Mouse (Mus musculus) liver, embryonic 12.5 days (tissue): ENCODE results near the gene Csnk2b. TPM values are rescaled to one million over a fixed set of nuclear protein-coding genes. Genes with fewer than 3 reads are reported as not detected.
A peak's percentile ranks its signal among the peaks of the same experiment; 100 is the strongest.
"Not testable (repeated sequence)": the region's sequence is repeated elsewhere in the genome, so short reads cannot be mapped to it uniquely, and the experiment has no call there.

ENCODE experiments used
- ATAC-seq: fragments of 200-750 bp; cut with Nextera tagmentation; 2 replicates; pipeline ENCODE4 v1.8.0; 2017; ENCODE audit warnings: moderate number of reproducible peaks, mild to moderate bottlenecking, moderate library complexity
- H3K27ac ChIP-seq: fragments of 300-500 bp; sonication (generic); 2 replicates; pipeline ENCODE4 v1.5.1; 2016; ENCODE audit warnings: mild to moderate bottlenecking
- H3K27me3 ChIP-seq: fragments of 300-500 bp; sonication (generic); replicated peaks from 2 replicates; pipeline ENCODE4 v1.6.1; 2016; ENCODE audit warnings: mild to moderate bottlenecking, moderate library complexity
- H3K36me3 ChIP-seq: fragments of 300-500 bp; sonication (generic); 2 replicates; pipeline ENCODE4 v1.6.1; 2016; ENCODE audit warnings: mild to moderate bottlenecking, moderate library complexity
- H3K4me1 ChIP-seq: fragments of 300-500 bp; sonication (generic); 2 replicates; pipeline ENCODE4 v1.6.1; 2016
- H3K4me2 ChIP-seq: fragments of 300-500 bp; sonication (generic); 2 replicates; pipeline ENCODE4 v1.6.1; 2016; ENCODE audit warnings: mild to moderate bottlenecking, moderate library complexity
- H3K4me3 ChIP-seq: fragments of 300-500 bp; sonication (generic); 2 replicates; pipeline ENCODE4 v1.5.1; 2016; ENCODE audit warnings: mild to moderate bottlenecking, moderate library complexity
- H3K9ac ChIP-seq: fragments of 300-500 bp; sonication (generic); 2 replicates; pipeline ENCODE4 v1.6.1; 2016; ENCODE audit warnings: mild to moderate bottlenecking, moderate library complexity
- H3K9me3 ChIP-seq: fragments of 300-500 bp; sonication (generic); replicated peaks from 2 replicates; pipeline ENCODE4 v1.6.1; 2016; ENCODE audit warnings: mild to moderate bottlenecking, moderate library complexity
- WGBS: fragments of 180-500 bp; shearing (Covaris S2); methylation state at CpG from one replicate; pipeline ENCODE4 v1.1.7; 2016; ENCODE audit not compliant: insufficient replicate concordance; 5-methylcytosine and 5-hydroxymethylcytosine counted together
- polyA plus RNA-seq: library from polyadenylated mRNA; unstranded; fragments of >200 nt; fragmentation: Nextera tagmentation; extraction: Ambion mirVana; gene quantifications from 2 replicates; pipeline ENCODE4 v1.2.1, GENCODE M21; 2016

Csnk2b gene
- polyA plus RNA-seq, 1 experiment from 2014 or later, result 192 TPM

DNA sequence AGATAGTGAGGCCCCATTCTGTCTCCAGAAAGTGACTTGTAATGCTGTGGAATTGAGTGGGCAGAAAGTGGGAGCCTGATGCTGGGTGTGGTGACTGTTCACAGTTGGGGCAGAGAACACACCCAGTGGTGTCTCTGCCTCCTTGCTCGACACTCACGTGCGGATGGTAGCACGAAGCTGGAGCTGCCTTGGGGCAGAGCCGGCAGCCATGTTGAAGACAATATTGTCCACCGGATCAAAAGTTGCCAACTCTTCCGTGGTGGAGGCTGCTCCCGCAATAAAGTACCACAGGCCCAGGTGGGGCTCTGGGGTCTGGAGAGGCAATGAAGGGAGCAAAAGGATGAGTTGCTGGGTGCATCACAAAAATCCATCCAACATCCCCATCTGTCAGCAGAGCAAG, 9.2 kb upstream of the Csnk2b start:
- H3K27ac ChIP-seq, result peak overlapping the region; percentile 39
- 71% methylated on average over 8 of the region's 8 CpGs for WGBS
- H3K27me3 ChIP-seq, result no peaks in the 10 kb centered on the region
- no peaks in the 10 kb centered on the region for H3K9me3 ChIP-seq
- H3K4me1 ChIP-seq, result peaks cover 39% of the 10 kb centered on the region
- H3K4me2 ChIP-seq, result peak overlapping the region; percentile 47
- peaks cover 34% of the 10 kb centered on the region for H3K36me3 ChIP-seq
- peak overlapping the region; percentile 9; the same call in 1 of the 2 replicates for H3K9ac ChIP-seq
- ATAC-seq, result no peak
- peak overlapping the region; percentile 41 for H3K4me3 ChIP-seq

GRCm38 (mm10) chr17:35128996-35129395, 7.1 kb upstream of the Csnk2b start:
- WGBS, result 59% methylated on average over 11 of the region's 11 CpGs
- peaks cover 46% of the 10 kb centered on the region for H3K4me1 ChIP-seq
- no peaks in the 10 kb centered on the region for H3K9me3 ChIP-seq
- H3K4me3 ChIP-seq, result no peak overlapping the region
- ATAC-seq, result no peak
- H3K9ac ChIP-seq, result no peak overlapping the region
- H3K27ac ChIP-seq, result no peak overlapping the region
- H3K36me3 ChIP-seq, result peaks cover 45% of the 10 kb centered on the region
- H3K4me2 ChIP-seq, result no peak overlapping the region
- no peaks in the 10 kb centered on the region for H3K27me3 ChIP-seq

DNA sequence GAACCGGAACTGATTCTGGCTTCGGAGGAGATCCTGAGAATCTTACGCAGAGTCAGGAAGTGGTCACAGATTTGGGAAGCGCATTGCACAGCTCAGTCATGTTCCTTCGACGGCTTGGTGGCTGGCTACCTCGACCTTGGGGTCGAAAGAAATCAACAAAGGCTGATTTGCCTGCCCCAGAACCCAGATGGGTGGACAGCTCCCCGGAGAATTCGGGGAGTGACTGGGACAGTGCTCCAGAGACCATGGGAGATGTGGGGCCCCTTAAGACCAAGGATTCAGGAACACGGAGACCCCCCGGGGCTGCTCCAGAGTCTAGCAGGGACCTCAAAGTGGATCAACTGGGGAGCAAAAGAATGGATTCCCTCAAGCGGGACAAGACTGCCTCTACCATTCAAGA, 5.2 kb upstream of the Csnk2b start:
- H3K9me3 ChIP-seq, result no peaks in the 10 kb centered on the region
- H3K27ac ChIP-seq, result peak overlapping the region; percentile 89
- no peak for ATAC-seq
- peaks cover 59% of the 10 kb centered on the region for H3K36me3 ChIP-seq
- peaks cover 58% of the 10 kb centered on the region for H3K4me1 ChIP-seq
- H3K4me3 ChIP-seq, result peak overlapping the region; percentile 69
- H3K9ac ChIP-seq, result peak overlapping the region; percentile 81
- WGBS, result 47% methylated on average over 13 of the region's 13 CpGs
- peak overlapping the region; percentile 80 for H3K4me2 ChIP-seq
- H3K27me3 ChIP-seq, result no peaks in the 10 kb centered on the region

DNA sequence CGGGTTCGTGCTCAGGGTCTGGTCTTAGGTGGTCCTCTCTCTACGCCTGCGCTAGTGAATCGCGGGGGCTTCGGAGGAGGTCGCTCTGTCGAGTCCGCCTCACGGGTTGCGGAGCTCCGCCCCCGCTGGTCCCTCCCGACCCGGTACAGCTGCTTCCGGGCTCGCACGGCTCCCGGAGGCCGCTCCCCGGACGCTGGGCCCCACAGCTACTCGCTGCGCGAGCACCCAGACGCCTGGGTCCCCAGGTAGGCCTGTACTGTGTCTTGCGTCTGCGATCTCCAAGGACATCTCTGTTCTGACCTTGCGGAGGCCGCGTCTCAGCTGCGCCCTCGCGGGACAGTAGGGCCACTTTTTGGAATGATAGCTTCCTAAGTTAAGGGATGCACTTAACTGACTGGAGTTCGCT, 4.4 kb upstream of the Csnk2b start, which contains the start of gene D17H6S53E:
TSS of gene D17H6S53E (plus strand) at position 168 of the 406 bp plus-strand sequence.
- under 1% methylated on average over 36 of the region's 36 CpGs for WGBS
- Histone ChIP-seq H3K9me3 (no peaks in the 10 kb centered on the region), H3K4me3 (peak within 1 kb of the TSS; percentile 69), H3K4me2 (peak within 1 kb of the TSS; percentile 80), H3K4me1 (peaks cover 59% of the 10 kb centered on the region), H3K36me3 (peaks cover 59% of the 10 kb centered on the region), H3K27ac (peak within 1 kb of the TSS; percentile 89), H3K27me3 (no peaks in the 10 kb centered on the region), H3K9ac (peak within 1 kb of the TSS; percentile 81)
- peak; percentile 79 for ATAC-seq

DNA sequence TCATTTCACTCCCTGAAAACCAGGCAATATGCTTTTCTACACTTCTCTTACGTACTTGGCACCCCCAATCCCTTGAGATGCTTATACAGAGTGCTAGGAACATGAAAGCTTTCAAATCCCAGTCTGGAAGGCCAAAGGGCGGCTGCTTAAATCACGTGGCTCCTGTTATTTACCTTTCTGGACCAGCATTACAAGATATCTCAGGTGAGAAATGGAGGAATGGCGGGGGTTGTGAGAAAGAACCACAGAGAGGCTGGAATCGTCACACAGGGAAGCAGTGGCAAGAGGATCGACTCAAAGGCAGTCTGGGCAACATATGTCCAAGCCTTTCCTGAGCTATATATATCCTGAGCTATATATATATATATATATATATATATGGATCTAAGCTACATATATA, 3.7 kb upstream of the Csnk2b start:
- Histone ChIP-seq H3K4me3 (peak overlapping the region; percentile 69), H3K4me1 (peaks cover 55% of the 10 kb centered on the region), H3K27ac (peak overlapping the region; percentile 89), H3K36me3 (peaks cover 53% of the 10 kb centered on the region), H3K4me2 (peak overlapping the region; percentile 80), H3K9me3 (no peaks in the 10 kb centered on the region), H3K27me3 (no peaks in the 10 kb centered on the region), H3K9ac (peak overlapping the region; percentile 81)
- no peak for ATAC-seq
- WGBS, result 37% methylated on average over 6 of the region's 6 CpGs

DNA sequence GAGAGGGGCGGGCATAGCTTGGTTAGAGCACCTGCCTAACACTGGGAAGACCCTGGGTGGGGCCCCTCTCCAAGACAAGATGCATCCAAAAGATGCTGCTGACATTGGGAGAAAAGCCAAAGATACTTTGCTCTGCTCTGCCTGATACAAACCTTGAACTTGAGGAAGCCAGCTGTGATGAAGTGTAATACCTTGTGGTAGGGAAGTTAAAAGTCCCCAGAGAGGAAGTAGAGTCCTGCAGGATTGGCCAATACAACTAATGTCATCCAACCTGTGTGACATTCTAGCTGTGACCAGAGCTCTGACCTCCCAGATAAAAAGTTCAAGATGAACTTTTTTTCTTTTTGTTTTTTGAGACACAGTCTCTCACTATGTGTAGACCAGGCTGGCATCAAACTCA, 3.2 kb upstream of the Csnk2b start:
- peak overlapping the region; percentile 69; the same call in 1 of the 2 replicates for H3K4me3 ChIP-seq
- peaks cover 50% of the 10 kb centered on the region for H3K36me3 ChIP-seq
- peak overlapping the region; percentile 89 for H3K27ac ChIP-seq
- no peaks in the 10 kb centered on the region for H3K27me3 ChIP-seq
- H3K4me2 ChIP-seq, result peak overlapping the region; percentile 80
- H3K9ac ChIP-seq, result no peak overlapping the region
- peaks cover 58% of the 10 kb centered on the region for H3K4me1 ChIP-seq
- 76% methylated on average over 1 of the region's 1 CpGs for WGBS
- ATAC-seq, result no peak
- no peaks in the 10 kb centered on the region for H3K9me3 ChIP-seq

DNA sequence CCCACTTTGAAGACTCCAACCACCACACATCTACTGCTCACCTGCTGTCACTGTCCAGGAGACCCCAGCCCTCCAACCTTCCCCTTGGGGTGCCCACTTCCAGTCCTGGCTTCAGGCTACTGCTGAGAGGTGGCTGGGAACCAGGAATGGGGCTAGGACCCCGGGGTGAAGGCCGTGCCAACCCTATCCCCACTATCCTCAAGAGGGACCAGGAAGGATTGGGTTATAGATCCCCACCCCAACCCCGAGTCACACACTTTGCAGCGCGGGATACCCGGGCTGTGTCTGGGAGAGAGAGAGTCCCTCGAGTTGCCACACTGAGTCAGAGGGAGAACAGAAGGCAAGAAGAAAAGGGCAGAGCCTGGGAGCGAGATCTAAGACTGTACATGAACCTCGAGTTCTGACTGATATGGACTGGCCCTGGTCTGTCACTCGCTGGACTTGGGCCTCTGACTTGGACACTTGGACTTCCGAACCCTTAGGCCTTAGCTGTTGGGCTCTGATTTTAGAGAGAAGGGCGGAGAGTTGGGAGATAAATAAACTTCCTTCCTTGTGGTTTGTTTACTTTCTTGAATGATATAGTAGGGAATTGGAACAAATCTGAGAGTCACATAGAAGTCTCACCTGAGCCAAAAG, 2.5 kb upstream of the Csnk2b start:
- not testable (repeated sequence) for H3K4me3 ChIP-seq, ATAC-seq, H3K9me3 ChIP-seq, H3K27me3 ChIP-seq, H3K9ac ChIP-seq, H3K4me2 ChIP-seq, H3K27ac ChIP-seq
- WGBS, result 84% methylated on average over 12 of the region's 12 CpGs
- Histone ChIP-seq H3K4me1 (peaks cover 65% of the 10 kb centered on the region), H3K36me3 (peaks cover 50% of the 10 kb centered on the region)

DNA sequence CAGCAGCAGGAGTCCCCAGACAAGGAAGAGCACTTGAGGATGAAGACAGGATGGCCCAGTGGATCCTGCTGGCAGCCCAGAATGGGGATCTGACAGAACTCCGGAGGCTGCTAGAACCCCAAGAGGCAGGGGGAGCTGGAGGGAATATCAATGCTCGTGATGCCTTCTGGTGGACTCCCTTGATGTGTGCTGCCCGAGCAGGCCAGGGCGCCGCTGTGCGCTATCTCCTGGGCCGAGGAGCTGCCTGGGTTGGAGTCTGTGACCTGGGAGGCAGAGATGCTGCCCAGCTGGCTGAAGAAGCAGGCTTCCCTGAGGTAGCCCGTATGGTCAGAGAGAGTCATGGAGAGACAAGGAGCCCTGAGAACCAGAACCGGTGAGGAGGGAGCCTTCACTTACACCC, 1.4 kb upstream of the Csnk2b start:
- WGBS, result 83% methylated on average over 9 of the region's 9 CpGs
- H3K27ac ChIP-seq, H3K4me3 ChIP-seq, H3K4me2 ChIP-seq, H3K9me3 ChIP-seq, H3K27me3 ChIP-seq, ATAC-seq, H3K9ac ChIP-seq: not testable (repeated sequence)
- Histone ChIP-seq H3K4me1 (peaks cover 58% of the 10 kb centered on the region), H3K36me3 (peaks cover 51% of the 10 kb centered on the region)

DNA sequence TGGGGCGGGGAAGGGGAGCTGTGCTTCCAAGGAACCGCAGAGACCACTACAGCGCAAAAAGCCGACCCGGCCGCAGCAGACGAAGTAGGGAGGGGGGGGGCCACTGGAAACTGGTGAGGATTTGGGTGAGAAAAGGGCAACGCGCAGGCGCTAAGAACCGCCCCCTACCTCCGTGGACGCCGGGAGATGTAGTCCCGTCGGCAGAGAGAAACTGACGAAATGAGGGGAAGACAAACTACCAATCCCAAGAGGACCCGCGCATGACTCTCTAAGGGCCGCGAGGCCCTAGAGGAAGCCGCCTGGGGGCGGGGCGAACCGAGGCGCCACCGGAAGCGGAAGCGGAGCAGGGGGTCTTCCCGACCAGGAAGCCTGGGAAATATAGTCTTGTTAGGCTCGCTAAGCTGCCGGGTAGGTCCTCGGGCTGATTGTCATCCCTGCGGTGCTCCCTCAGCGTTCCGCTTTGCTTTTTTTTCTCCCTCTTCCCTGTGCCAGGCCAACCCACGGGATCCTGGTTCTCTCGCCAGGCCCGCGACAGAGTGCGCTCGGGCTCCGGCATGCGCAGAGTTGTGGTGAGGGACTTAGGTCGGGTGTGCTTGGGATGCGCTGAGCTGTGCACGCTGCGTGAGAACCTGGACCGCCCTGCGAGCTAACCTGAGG, 582 bp downstream of the Csnk2b start, which contains the start of gene Gpank1:
TSS of gene Gpank1 (plus strand) at position 313 of the 657 bp plus-strand sequence.
- Histone ChIP-seq H3K9ac (peak within 1 kb of the TSS; percentile 92), H3K9me3 (no peaks in the 10 kb centered on the region), H3K36me3 (peaks cover 57% of the 10 kb centered on the region), H3K4me1 (peaks cover 42% of the 10 kb centered on the region), H3K27ac (peak within 1 kb of the TSS; percentile 96), H3K4me2 (peak within 1 kb of the TSS; percentile 89), H3K27me3 (no peaks in the 10 kb centered on the region), H3K4me3 (peak within 1 kb of the TSS; percentile 82)
- ATAC-seq, result peak; percentile 94
- WGBS, result 2% methylated on average over 50 of the region's 50 CpGs

GRCm38 (mm10) chr17:35120745-35121142, 1.1 kb downstream of the Csnk2b start:
- H3K9ac ChIP-seq, result peak overlapping the region; percentile 92
- H3K27me3 ChIP-seq, result no peaks in the 10 kb centered on the region
- under 1% methylated on average over 33 of the region's 33 CpGs for WGBS
- peak overlapping the region; percentile 64 for H3K27ac ChIP-seq
- H3K4me2 ChIP-seq, result peak overlapping the region; percentile 89
- peaks cover 40% of the 10 kb centered on the region for H3K4me1 ChIP-seq
- peak overlapping the region; percentile 82 for H3K4me3 ChIP-seq
- H3K9me3 ChIP-seq, result no peaks in the 10 kb centered on the region
- ATAC-seq, result peak; percentile 6
- H3K36me3 ChIP-seq, result peaks cover 62% of the 10 kb centered on the region

DNA sequence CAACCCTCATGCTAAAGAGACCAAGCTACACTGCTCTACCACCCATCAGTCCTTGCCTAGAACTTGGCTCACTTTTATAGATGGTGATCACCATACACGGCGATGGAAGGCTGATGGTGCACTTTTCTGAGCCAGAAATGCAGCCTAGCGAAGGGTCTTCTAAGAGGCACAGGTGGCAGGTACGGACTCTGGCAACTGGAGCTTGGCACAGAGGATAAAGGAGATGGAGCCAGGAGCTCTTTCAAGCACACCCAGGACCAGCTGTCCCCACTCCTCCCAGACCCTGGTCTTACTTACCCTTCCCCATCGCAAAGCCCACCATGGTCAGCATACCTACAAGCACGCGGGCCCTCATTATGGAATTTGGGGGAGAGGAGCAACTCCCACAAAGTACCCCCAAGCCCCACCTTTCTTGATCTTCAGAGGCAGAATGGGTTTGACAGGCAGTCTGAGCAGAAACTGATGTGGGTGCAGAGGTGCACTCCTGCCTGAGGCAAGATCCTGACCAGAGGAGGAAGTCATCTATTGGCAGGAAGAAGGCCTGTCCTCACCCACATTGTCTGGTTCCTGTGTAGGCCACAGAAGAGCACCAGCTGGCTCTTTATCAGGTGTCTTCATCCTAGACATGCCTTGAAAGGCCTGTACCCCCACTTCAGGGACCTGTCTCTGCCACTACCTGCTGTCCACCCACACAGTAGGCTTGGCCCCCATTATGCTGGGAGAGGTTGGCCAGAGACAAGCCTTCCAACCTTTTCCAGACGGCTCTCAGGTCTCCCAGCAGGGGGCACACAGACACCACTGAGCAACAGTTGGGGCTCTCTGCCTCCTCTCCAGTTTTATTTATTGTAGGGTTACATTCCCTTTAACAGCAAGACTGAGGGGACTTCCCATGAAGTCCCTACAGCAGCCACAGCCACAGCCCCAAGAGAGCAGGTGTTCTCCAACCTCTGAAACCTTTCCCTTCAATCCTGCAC, 6.5 kb downstream of the Csnk2b start, which contains the start of gene Ly6g5b:
TSS of gene Ly6g5b (minus strand) at position 383 of the 974 bp plus-strand sequence.
- H3K9ac ChIP-seq, result no peak within 1 kb of the TSS
- no peak within 1 kb of the TSS for H3K4me3 ChIP-seq
- no peak for ATAC-seq
- H3K36me3 ChIP-seq, result peaks cover 59% of the 10 kb centered on the region
- no peak within 1 kb of the TSS for H3K4me2 ChIP-seq
- 0 out of 2 replicates have a peak, but pooled peaks cover 4% of the 10 kb centered on the region for H3K27me3 ChIP-seq
- no peaks in the 10 kb centered on the region for H3K9me3 ChIP-seq
- no peak within 1 kb of the TSS for H3K27ac ChIP-seq
- peaks cover 12% of the 10 kb centered on the region for H3K4me1 ChIP-seq
- 77% methylated on average over 8 of the region's 8 CpGs for WGBS
